Mouse (Mus musculus) limb, embryonic 14.5 days (tissue): ENCODE results near the gene Pou1f1. TPM values are rescaled to one million over a fixed set of nuclear protein-coding genes. Genes with fewer than 3 reads are reported as not detected.
A peak's percentile ranks its signal among the peaks of the same experiment; 100 is the strongest.

Experiments used
- ATAC-seq: fragments of 200-750 bp; cut with Nextera tagmentation; 2 replicates; pipeline ENCODE4 v1.8.0; 2017; ENCODE audit warnings: low read depth, moderate number of reproducible peaks, moderate TSS enrichment; ENCODE audit not compliant: low FRiP score
- DNase-seq: peaks from one replicate; pipeline ENCODE4 v3.0.0-alpha.2; 2015; ENCODE audit warnings: low spot score
- H3K27ac ChIP-seq: fragments of 300-500 bp; sonication (generic); replicated peaks from 2 replicates; pipeline ENCODE4 v1.5.1; 2014; ENCODE audit warnings: low read depth, mild to moderate bottlenecking, low read length, moderate library complexity, mixed read lengths
- H3K27me3 ChIP-seq: fragments of 300-500 bp; sonication (generic); 2 replicates; pipeline ENCODE4 v1.6.1; 2014; ENCODE audit warnings: low read length, mixed read lengths; ENCODE audit not compliant: control insufficient read depth, insufficient read depth
- H3K36me3 ChIP-seq: fragments of 300-500 bp; sonication (generic); 2 replicates; pipeline ENCODE4 v1.6.1; 2014; ENCODE audit warnings: mild to moderate bottlenecking, low read length, moderate library complexity, mixed read lengths; ENCODE audit not compliant: control insufficient read depth, insufficient read depth
- H3K4me1 ChIP-seq: fragments of 300-500 bp; sonication (generic); 2 replicates; pipeline ENCODE4 v1.6.1; 2014; ENCODE audit warnings: antibody characterized with exemption, low read length, mixed read lengths; ENCODE audit not compliant: control insufficient read depth, insufficient read depth
- H3K4me2 ChIP-seq: fragments of 300-500 bp; sonication (generic); replicated peaks from 2 replicates; pipeline ENCODE4 v1.6.1; 2014; ENCODE audit warnings: low read depth, mild to moderate bottlenecking, low read length, moderate library complexity; ENCODE audit not compliant: severe bottlenecking
- H3K4me3 ChIP-seq: fragments of 300-500 bp; sonication (generic); replicated peaks from 2 replicates; pipeline ENCODE4 v1.5.1; 2014; ENCODE audit warnings: low read length
- H3K9ac ChIP-seq: fragments of 300-500 bp; sonication (generic); 2 replicates; pipeline ENCODE4 v1.6.1; 2014; ENCODE audit warnings: mild to moderate bottlenecking, low read depth, low read length, moderate library complexity; ENCODE audit not compliant: severe bottlenecking
- H3K9me3 ChIP-seq: fragments of 300-500 bp; sonication (generic); 2 replicates; pipeline ENCODE4 v1.6.1; 2016; ENCODE audit warnings: low read length; ENCODE audit not compliant: control insufficient read depth
- POLR2A ChIP-seq: fragments of 200-500 bp; IDR thresholded peaks from 2 replicates; pipeline ENCODE4 v1.8.0; 2012; ENCODE audit warnings: inconsistent platforms, mild to moderate bottlenecking, moderate library complexity, borderline replicate concordance; ENCODE audit not compliant: insufficient read depth, insufficient read length; ENCODE audit errors: extremely low read depth
- whole genome bisulfite sequencing: fragments of 180-500 bp; shearing (Covaris S2); extraction: QIAGEN DNeasy Blood & Tissue Kit; methylation state at CpG from one replicate; pipeline ENCODE4 v1.1.7; 2014; 5-methylcytosine and 5-hydroxymethylcytosine counted together
- polyA plus RNA-seq, 2 experiments: library from polyadenylated mRNA; depleted of rRNA in 1 of 2; stranded (reverse) in 1 of 2; unstranded in 1 of 2; fragments of >200 nt; fragmentation: Nextera tagmentation in 1 of 2; extraction: Ambion mirVana in 1 of 2; gene quantifications; 2 replicates each; pipeline versions ENCODE4 v1.2.1 to v1.2.3; 2012 to 2014

The Pou1f1 gene
- polyA plus RNA-seq, 2 experiments = 0.25 to 0.29 TPM

DNA sequence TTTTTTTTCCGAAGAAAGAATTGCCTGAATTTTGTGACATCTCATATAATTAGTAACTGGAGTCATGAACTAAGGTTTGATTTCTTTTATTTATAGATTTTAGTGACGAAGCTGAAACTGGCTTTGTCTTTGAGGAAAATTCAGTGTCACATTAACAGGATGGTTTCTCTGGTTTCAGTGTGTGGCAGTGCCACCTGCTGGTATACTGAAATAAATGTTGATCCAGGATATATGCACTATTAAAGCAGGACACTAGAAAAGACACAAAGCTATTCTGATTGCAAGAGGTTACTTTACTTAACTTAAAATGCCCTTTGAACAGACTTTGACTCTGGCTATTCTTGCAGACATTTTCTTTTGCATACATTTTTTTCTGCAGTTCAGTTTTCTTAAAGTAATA is 23.3 kb upstream of the Pou1f1 start:
- Histone ChIP-seq H3K4me1 (no peaks in the 10 kb centered on the region), H3K4me3 (no peak overlapping the region), H3K27me3 (no peaks in the 10 kb centered on the region), H3K9ac (no peak overlapping the region), H3K4me2 (no peak overlapping the region), H3K9me3 (no peaks in the 10 kb centered on the region), H3K36me3 (no peaks in the 10 kb centered on the region), H3K27ac (no peak overlapping the region)
- ATAC-seq = no peak
- no peak for TF ChIP-seq POLR2A
- peak; percentile 72 for DNase-seq
- WGBS = 35% methylated on average over 2 of the region's 2 CpGs

DNA sequence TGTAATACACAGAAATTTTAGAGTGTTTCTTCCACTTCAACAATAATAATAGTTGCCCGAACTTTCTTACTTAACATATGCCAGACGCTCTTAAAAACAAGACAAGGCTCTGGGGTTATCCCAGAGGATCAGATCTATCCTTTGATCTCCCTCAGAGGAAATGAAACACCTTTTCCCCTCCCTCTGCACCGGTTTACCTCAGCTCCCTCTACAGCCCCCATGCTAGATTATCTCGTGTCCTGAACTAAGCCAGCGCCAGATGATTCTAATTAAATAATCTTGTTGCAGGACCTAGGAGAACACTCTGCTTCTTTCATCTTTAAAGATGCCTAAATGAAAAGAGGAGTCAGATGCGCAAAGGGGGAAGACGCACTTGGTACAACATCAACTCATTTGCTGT is 6.1 kb upstream of the Pou1f1 start:
- H3K9ac ChIP-seq = no peak overlapping the region
- no peak overlapping the region for H3K4me2 ChIP-seq
- H3K27ac ChIP-seq = no peak overlapping the region
- no peaks in the 10 kb centered on the region for H3K36me3 ChIP-seq
- no peaks in the 10 kb centered on the region for H3K9me3 ChIP-seq
- H3K4me1 ChIP-seq = no peaks in the 10 kb centered on the region
- 19% methylated on average over 7 of the region's 7 CpGs for WGBS
- peak; percentile 60; the same call in 1 of the 2 replicates for ATAC-seq
- no peak for TF ChIP-seq POLR2A
- peak; percentile 10 for DNase-seq
- no peaks in the 10 kb centered on the region for H3K27me3 ChIP-seq
- no peak overlapping the region for H3K4me3 ChIP-seq

- no peaks in the 10 kb centered on the region for H3K4me1 ChIP-seq
- H3K27ac ChIP-seq = no peak overlapping the region
- no peak for DNase-seq
- H3K9ac ChIP-seq = no peak overlapping the region
- TF ChIP-seq POLR2A = no peak
- no peaks in the 10 kb centered on the region for H3K27me3 ChIP-seq
- ATAC-seq = no peak
- H3K9me3 ChIP-seq = no peaks in the 10 kb centered on the region
- H3K36me3 ChIP-seq = no peaks in the 10 kb centered on the region
- H3K4me3 ChIP-seq = no peak overlapping the region
- no peak overlapping the region for H3K4me2 ChIP-seq
- 86% methylated on average over 2 of the region's 2 CpGs for WGBS
These were observed 5.7 kb downstream of the Pou1f1 start for GRCm38 (mm10) chr16:65526004-65526403.

GRCm38 (mm10) chr16:65526695-65527094 is 6.4 kb downstream of the Pou1f1 start:
- H3K4me3 ChIP-seq = no peak overlapping the region
- no peaks in the 10 kb centered on the region for H3K27me3 ChIP-seq
- no peak overlapping the region for H3K27ac ChIP-seq
- DNase-seq (no peak), ATAC-seq (no peak)
- no peak overlapping the region for H3K9ac ChIP-seq
- H3K36me3 ChIP-seq = no peaks in the 10 kb centered on the region
- WGBS = 83% methylated on average over 5 of the region's 5 CpGs
- TF ChIP-seq POLR2A = no peak
- H3K4me1 ChIP-seq = no peaks in the 10 kb centered on the region
- H3K9me3 ChIP-seq = no peaks in the 10 kb centered on the region
- H3K4me2 ChIP-seq = no peak overlapping the region

GRCm38 (mm10) chr16:65529589-65529988 is 9.3 kb downstream of the Pou1f1 start:
- DNase-seq (no peak), ATAC-seq (no peak)
- no peak for TF ChIP-seq POLR2A
- no peaks in the 10 kb centered on the region for H3K36me3 ChIP-seq
- H3K9me3 ChIP-seq = no peaks in the 10 kb centered on the region
- no peak overlapping the region for H3K9ac ChIP-seq
- no peak overlapping the region for H3K27ac ChIP-seq
- H3K4me2 ChIP-seq = no peak overlapping the region
- no peaks in the 10 kb centered on the region for H3K4me1 ChIP-seq
- WGBS = 19% methylated on average over 5 of the region's 5 CpGs
- H3K4me3 ChIP-seq = no peak overlapping the region
- no peaks in the 10 kb centered on the region for H3K27me3 ChIP-seq

DNA sequence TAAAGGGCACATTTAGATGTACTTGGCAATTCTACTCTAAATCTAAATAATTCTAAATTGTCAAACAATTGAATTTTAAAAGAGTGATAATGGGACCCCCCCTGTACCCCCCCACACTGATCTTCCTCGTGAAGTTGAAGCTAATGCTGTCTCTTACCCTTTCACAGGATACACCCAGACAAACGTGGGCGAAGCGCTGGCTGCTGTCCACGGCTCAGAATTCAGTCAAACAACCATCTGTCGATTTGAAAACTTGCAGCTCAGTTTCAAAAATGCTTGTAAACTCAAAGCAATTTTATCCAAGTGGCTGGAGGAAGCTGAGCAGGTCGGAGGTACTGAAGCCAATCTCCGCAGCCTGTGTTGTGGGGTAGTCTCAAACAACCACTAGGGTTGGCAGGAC is 11.4 kb downstream of the Pou1f1 start:
- no peak for TF ChIP-seq POLR2A
- no peak overlapping the region for H3K4me3 ChIP-seq
- H3K27ac ChIP-seq = no peak overlapping the region
- H3K4me2 ChIP-seq = no peak overlapping the region
- H3K27me3 ChIP-seq = no peaks in the 10 kb centered on the region
- ATAC-seq (0 out of 2 replicates have a peak, but pooled peaks have one; percentile 37), DNase-seq (no peak)
- WGBS = 38% methylated on average over 8 of the region's 8 CpGs
- no peaks in the 10 kb centered on the region for H3K36me3 ChIP-seq
- H3K9me3 ChIP-seq = no peaks in the 10 kb centered on the region
- H3K9ac ChIP-seq = no peak overlapping the region
- no peaks in the 10 kb centered on the region for H3K4me1 ChIP-seq
